ENCODE assay signal across 9 mouse cellular contexts in the genomic region with DNA sequence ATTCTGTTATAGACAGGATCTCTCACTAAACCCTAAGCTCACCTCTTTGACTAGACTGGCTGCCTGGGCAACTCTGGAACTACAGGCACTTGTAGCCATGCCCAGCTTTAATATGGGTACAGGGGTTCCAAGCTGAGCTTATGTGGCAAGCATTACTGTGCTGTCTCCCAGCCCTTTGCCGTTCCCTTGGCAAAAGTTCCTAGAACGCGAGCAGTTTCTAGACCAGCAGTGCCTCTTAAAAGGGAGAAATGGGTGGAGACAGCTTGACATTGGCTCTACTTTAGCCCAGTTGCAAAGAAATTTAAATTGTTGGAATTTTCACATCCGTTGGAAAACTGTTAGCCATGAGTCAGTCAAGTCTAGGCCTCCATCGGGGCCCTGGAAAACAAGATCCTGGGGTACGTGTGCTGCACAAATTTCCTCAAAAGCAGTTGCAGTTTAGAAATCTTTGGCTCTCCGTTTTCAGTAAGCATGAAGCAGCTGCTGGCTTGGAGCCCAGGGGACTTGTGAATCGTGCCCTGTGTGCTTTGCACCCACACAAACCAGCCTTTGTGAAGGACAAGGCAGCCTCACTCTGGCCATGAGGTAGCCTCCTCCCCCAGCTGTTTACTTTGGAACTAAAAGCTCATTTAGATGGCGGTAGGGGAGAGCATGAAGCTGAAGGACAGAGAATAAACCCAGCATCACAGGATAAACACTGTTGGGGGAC.
DNase-seq lines count a peak whose midpoint lies in the region; ATAC-seq and TF ChIP-seq lines count a peak whose summit lies in the region.
"Had no signal": no experiment of that assay in that cellular context is flagged by ENCODE, and none has a peak within 500 bp of the region (broad histone marks: within the 10 kb centered on the region; RNA-seq: fewer than 3 reads in every experiment).

No protein-coding gene starts in this region.

- H3K9me3 ChIP-seq in forebrain, embryonic 13.5 days (replicated peaks): no peaks in the 10 kb centered on the region
- H3K9me3 ChIP-seq in heart, postnatal 0 days (replicated peaks; ENCODE audit: control insufficient read depth, low read length): no peaks in the 10 kb centered on the region
- no peaks in the 10 kb centered on the region for H3K9me3 ChIP-seq in liver, postnatal 0 days (ENCODE audit: low read length)

- peak overlapping the region; percentile 88 for H3K27ac ChIP-seq in forebrain, embryonic 13.5 days
- peak overlapping the region; percentile 60 for H3K27ac ChIP-seq in heart, postnatal 0 days (ENCODE audit: low read depth)
- H3K27ac ChIP-seq in liver, postnatal 0 days (ENCODE audit: low read depth): peak overlapping the region; percentile 73

- H3K4me1 ChIP-seq in forebrain, embryonic 13.5 days: peaks cover 69% of the 10 kb centered on the region
- H3K4me1 ChIP-seq in heart, postnatal 0 days (ENCODE audit: control insufficient read depth, insufficient read depth): peaks cover 3% of the 10 kb centered on the region; the same call in 1 of the 2 replicates
- peaks cover 24% of the 10 kb centered on the region for H3K4me1 ChIP-seq in liver, postnatal 0 days (ENCODE audit: insufficient read depth)

- no peak for TF ChIP-seq EP300 in heart, postnatal 0 days (IDR thresholded peaks at IDR 0.05; ENCODE audit: low read depth)
- TF ChIP-seq EP300 in liver, postnatal 0 days (IDR thresholded peaks at IDR 0.05; ENCODE audit: low read depth): no peak

- peak; percentile 89 for ATAC-seq in forebrain, embryonic 13.5 days
- peak; percentile 65 for ATAC-seq in heart, postnatal 0 days (ENCODE audit: insufficient read depth, low read depth)
- peak; percentile 82 for ATAC-seq in liver, postnatal 0 days

- H3K4me3 ChIP-seq in forebrain, embryonic 13.5 days: no peak overlapping the region
- no peak overlapping the region for H3K4me3 ChIP-seq in heart, postnatal 0 days (ENCODE audit: low read depth, low read length)
- H3K4me3 ChIP-seq in liver, postnatal 0 days (ENCODE audit: low read depth, low read length): 0 out of 2 replicates have a peak overlapping the region, but pooled peaks have one; percentile 1

- H3K36me3 ChIP-seq in forebrain, embryonic 13.5 days (ENCODE audit: poor library complexity, severe bottlenecking): peaks cover 5% of the 10 kb centered on the region
- no peaks in the 10 kb centered on the region for H3K36me3 ChIP-seq in heart, postnatal 0 days (replicated peaks; ENCODE audit: control insufficient read depth, insufficient read depth, low read length)
- H3K36me3 ChIP-seq in liver, postnatal 0 days (replicated peaks; ENCODE audit: insufficient read depth, low read length): no peaks in the 10 kb centered on the region

- peak overlapping the region; percentile 35 for H3K4me2 ChIP-seq in forebrain, embryonic 13.5 days
- no peak overlapping the region for H3K4me2 ChIP-seq in heart, postnatal 0 days (ENCODE audit: low read depth, low read length)
- peak overlapping the region; percentile 60 for H3K4me2 ChIP-seq in liver, postnatal 0 days (ENCODE audit: low read depth, low read length)

- no peaks in the 10 kb centered on the region for H3K27me3 ChIP-seq in forebrain, embryonic 13.5 days
- H3K27me3 ChIP-seq in heart, postnatal 0 days (ENCODE audit: control insufficient read depth, insufficient read depth, low read length): no peaks in the 10 kb centered on the region
- H3K27me3 ChIP-seq in liver, postnatal 0 days (ENCODE audit: insufficient read depth, low read length): no peaks in the 10 kb centered on the region
- H3K27me3 ChIP-seq: CH12.LX had no signal

- TF ChIP-seq CTCF in heart, postnatal 0 days (IDR thresholded peaks at IDR 0.05; ENCODE audit: low read depth): no peak
- no peak for TF ChIP-seq CTCF in liver, postnatal 0 days (IDR thresholded peaks at IDR 0.05; ENCODE audit: low read depth)

- DNase-seq in urinary bladder, postnatal 14 days (ENCODE audit: low spot score): peak; percentile 63
- DNase-seq in urinary bladder, adult 2 months (ENCODE audit: low spot score): no peak
- DNase-seq in heart, postnatal 0 days (ENCODE audit: low spot score): peak; percentile 58
- DNase-seq in kidney, postnatal 4 days: peak; percentile 84 to 89
- peak; percentile 76 for DNase-seq in liver, postnatal 0 days
- peak; percentile 52 for DNase-seq in ovary, postnatal 10 days (ENCODE audit: low spot score)
- no peak for DNase-seq in spleen, postnatal 10 days (ENCODE audit: low spot score in 2 of 2)

- 14% methylated on average over 9 of the region's 9 CpGs for WGBS in forebrain, embryonic 13.5 days
- WGBS in heart, postnatal 0 days: 32% methylated on average over 9 of the region's 9 CpGs
- 64% methylated on average over 9 of the region's 9 CpGs for WGBS in liver, postnatal 0 days (ENCODE audit: insufficient replicate concordance)

- no peak overlapping the region for H3K9ac ChIP-seq in forebrain, embryonic 13.5 days
- H3K9ac ChIP-seq in heart, postnatal 0 days (replicated peaks; ENCODE audit: low read depth, low read length): no peak overlapping the region
- peak overlapping the region; percentile 17; the same call in 1 of the 2 replicates for H3K9ac ChIP-seq in liver, postnatal 0 days (replicated peaks)

Comparison
In these comparisons a context has a peak if more than half of its experiments do, and no peak if none do; other contexts are left out.
1. DNase-seq: peak in urinary bladder, postnatal 14 days (single experiment), heart, postnatal 0 days (single experiment), kidney, postnatal 4 days (2 of 2), liver, postnatal 0 days (single experiment) and ovary, postnatal 10 days (single experiment); none in urinary bladder, adult 2 months (single experiment) and spleen, postnatal 10 days (0 of 2).
2. Peak in every context shown above with its lines, with median percentiles within 50 percentile points of each other: ATAC-seq and H3K27ac ChIP-seq.